Mouse (Mus musculus) forebrain, embryonic 14.5 days (tissue): ENCODE results near the gene Sntb2. TPM values are rescaled to one million over a fixed set of nuclear protein-coding genes. Genes with fewer than 3 reads are reported as not detected.

ENCODE experiments used
- ATAC-seq: fragments of 200-750 bp; cut with Nextera tagmentation; 2 replicates; pipeline ENCODE4 v1.8.0; 2017; ENCODE audit warnings: mild to moderate bottlenecking, moderate library complexity
- DNase-seq: peaks from one replicate; pipeline ENCODE4 v3.0.0-alpha.2; 2015; ENCODE audit warnings: low spot score
- H3K27ac ChIP-seq: fragments of 300-500 bp; sonication (generic); 2 replicates; pipeline ENCODE4 v1.5.1; 2014; ENCODE audit warnings: low read depth, mild to moderate bottlenecking, control low read depth, low read length, moderate library complexity
- H3K27me3 ChIP-seq: fragments of 300-500 bp; sonication (generic); replicated peaks from 2 replicates; pipeline ENCODE4 v1.6.1; 2014; ENCODE audit warnings: low read length, control low read depth, mixed read lengths; ENCODE audit not compliant: control insufficient read depth, insufficient read depth
- H3K36me3 ChIP-seq: fragments of 300-500 bp; sonication (generic); 2 replicates; pipeline ENCODE4 v1.6.1; 2014; ENCODE audit warnings: low read length, control low read depth; ENCODE audit not compliant: control insufficient read depth, insufficient read depth
- H3K4me1 ChIP-seq: fragments of 300-500 bp; sonication (generic); 2 replicates; pipeline ENCODE4 v1.6.1; 2014; ENCODE audit warnings: antibody characterized with exemption, low read length, control low read depth; ENCODE audit not compliant: control insufficient read depth, insufficient read depth
- H3K4me2 ChIP-seq: fragments of 300-500 bp; sonication (generic); 2 replicates; pipeline ENCODE4 v1.6.1; 2014; ENCODE audit warnings: mild to moderate bottlenecking, control low read depth, low read length
- H3K4me3 ChIP-seq: fragments of 300-500 bp; sonication (generic); 2 replicates; pipeline ENCODE4 v1.5.1; 2014; ENCODE audit warnings: low read depth, low read length, control low read depth
- H3K9ac ChIP-seq: fragments of 300-500 bp; sonication (generic); 2 replicates; pipeline ENCODE4 v1.6.1; 2014; ENCODE audit warnings: mild to moderate bottlenecking, low read length, control low read depth, moderate library complexity
- H3K9me3 ChIP-seq: fragments of 300-500 bp; sonication (generic); replicated peaks from 2 replicates; pipeline ENCODE4 v1.6.1; 2016; ENCODE audit warnings: low read length, control low read depth, mixed read lengths; ENCODE audit not compliant: control insufficient read depth
- WGBS: fragments of 180-500 bp; shearing (Covaris S2); extraction: QIAGEN DNeasy Blood & Tissue Kit; methylation state at CpG from one replicate; pipeline ENCODE4 v1.1.7; 2014; 5-methylcytosine and 5-hydroxymethylcytosine counted together
- polyA plus RNA-seq: library from polyadenylated mRNA; unstranded; fragments of >200 nt; fragmentation: Nextera tagmentation; extraction: Ambion mirVana; gene quantifications from 2 replicates; pipeline ENCODE4 v1.2.1, GENCODE M21; 2014

The Sntb2 gene
- polyA plus RNA-seq, 1 experiment from 2014 or later: 2.3 TPM

- H3K27ac ChIP-seq: peak overlapping the region; percentile 85
- H3K4me1 ChIP-seq: peaks cover 15% of the 10 kb centered on the region
- peaks cover 27% of the 10 kb centered on the region for H3K27me3 ChIP-seq
- peak; percentile 42 for DNase-seq
- H3K4me3 ChIP-seq: peak overlapping the region; percentile 73
- no peaks in the 10 kb centered on the region for H3K36me3 ChIP-seq
- WGBS: under 1% methylated on average over 56 of the region's 76 CpGs
- peak; percentile 72 for ATAC-seq
- H3K9ac ChIP-seq: peak overlapping the region; percentile 80
- H3K4me2 ChIP-seq: peak overlapping the region; percentile 95
- H3K9me3 ChIP-seq: no peaks in the 10 kb centered on the region
Observed at GRCm38 (mm10) chr8:106935899-106936477, 438 bp downstream of the Sntb2 start.

DNA sequence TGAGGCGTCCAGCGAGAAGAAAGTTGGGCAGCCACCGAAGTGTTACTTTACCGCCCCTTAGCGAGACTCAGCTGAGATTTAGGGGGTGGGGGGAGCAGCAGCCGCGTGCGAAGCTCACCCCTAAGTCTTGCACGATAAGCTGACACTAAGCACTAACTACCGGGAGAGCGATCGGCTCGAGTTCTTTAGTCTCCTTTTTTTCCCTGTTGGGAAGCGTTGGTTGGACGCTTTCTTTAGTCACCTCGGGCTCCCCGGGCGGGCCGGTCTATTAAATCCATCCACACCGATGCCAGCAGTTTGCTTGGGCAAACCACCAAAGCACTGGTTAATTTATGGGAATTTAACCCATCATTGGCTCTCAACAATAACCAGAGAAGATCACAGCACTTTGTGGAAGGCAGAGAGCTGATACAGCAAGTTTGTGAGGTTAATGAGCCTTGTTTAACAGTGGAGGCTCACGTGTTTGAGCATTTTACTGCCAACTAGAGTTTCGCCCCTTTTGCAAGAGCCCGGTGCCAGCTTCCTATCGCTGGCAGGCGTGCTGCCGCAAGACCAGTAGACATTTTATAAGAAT is 1.0 kb downstream of the Sntb2 start:
- no peaks in the 10 kb centered on the region for H3K36me3 ChIP-seq
- H3K4me3 ChIP-seq: peak overlapping the region; percentile 73
- peak; percentile 92 for DNase-seq
- WGBS: under 1% methylated on average over 26 of the region's 26 CpGs
- peak overlapping the region; percentile 85; the same call in 1 of the 2 replicates for H3K27ac ChIP-seq
- no peaks in the 10 kb centered on the region for H3K9me3 ChIP-seq
- ATAC-seq: peak; percentile 55
- H3K4me1 ChIP-seq: peaks cover 15% of the 10 kb centered on the region
- H3K9ac ChIP-seq: peak overlapping the region; percentile 80
- peak overlapping the region; percentile 95 for H3K4me2 ChIP-seq
- H3K27me3 ChIP-seq: peaks cover 27% of the 10 kb centered on the region

- Histone ChIP-seq H3K27me3 (peaks cover 27% of the 10 kb centered on the region), H3K36me3 (no peaks in the 10 kb centered on the region), H3K9ac (peak overlapping the region; percentile 80), H3K27ac (no peak overlapping the region), H3K4me2 (peak overlapping the region; percentile 95), H3K4me1 (peaks cover 15% of the 10 kb centered on the region), H3K9me3 (no peaks in the 10 kb centered on the region), H3K4me3 (peak overlapping the region; percentile 73)
- no peak for ATAC-seq
- 50% methylated on average over 14 of the region's 14 CpGs for WGBS
- no peak for DNase-seq
Observed at GRCm38 (mm10) chr8:106937081-106937800, 1.7 kb downstream of the Sntb2 start.

DNA sequence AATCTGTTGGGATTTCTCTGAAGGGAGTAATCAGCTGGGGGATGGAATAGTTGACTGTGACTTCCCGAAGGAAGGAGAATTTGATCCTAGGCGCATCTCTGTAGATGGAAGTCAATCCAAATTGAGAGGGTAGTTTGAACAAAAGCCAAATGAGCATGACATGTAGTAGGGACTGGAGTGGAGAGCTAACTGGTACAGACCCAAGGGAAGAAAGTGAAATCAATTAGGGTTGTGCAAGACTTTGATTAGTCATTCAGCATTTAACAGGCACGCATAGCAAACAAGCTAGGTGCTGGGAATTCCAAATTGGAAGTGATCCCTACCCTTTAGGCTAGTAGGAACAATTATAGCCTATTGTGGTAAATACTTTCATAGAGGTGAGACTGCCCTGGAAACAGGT is 6.3 kb downstream of the Sntb2 start:
- H3K9me3 ChIP-seq: no peaks in the 10 kb centered on the region
- 88% methylated on average over 3 of the region's 3 CpGs for WGBS
- H3K27ac ChIP-seq: no peak overlapping the region
- no peak for DNase-seq
- no peak overlapping the region for H3K4me3 ChIP-seq
- H3K27me3 ChIP-seq: peaks cover 15% of the 10 kb centered on the region
- peaks cover 15% of the 10 kb centered on the region for H3K4me1 ChIP-seq
- H3K4me2 ChIP-seq: no peak overlapping the region
- no peak overlapping the region for H3K9ac ChIP-seq
- ATAC-seq: no peak
- H3K36me3 ChIP-seq: no peaks in the 10 kb centered on the region

DNA sequence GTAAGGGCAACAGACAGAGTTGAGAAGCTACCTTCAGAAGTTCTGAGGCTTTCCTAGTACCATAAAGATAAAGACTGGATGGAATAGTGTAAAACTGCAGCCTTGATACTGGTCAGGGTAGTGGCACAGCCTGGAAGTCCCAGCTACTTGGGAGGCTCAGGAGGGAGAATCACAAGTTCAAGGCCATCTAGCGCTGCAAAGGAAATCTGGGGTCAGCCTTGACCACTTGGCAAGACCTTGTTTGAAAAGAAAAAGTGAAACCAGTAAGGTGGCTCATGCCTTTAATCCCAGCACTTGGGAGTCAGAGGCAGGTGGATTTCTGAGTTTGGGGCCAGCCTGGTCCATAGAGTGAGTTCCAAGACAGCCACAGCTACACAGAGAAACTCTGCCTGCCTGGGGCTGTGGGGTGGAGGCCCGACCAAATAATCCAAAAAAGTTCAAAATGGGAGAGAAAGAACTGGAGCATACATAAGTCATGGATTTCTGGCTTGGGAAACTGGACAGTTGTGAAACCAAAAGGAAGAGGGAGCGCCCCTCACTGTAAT is 8.4 kb downstream of the Sntb2 start:
- Histone ChIP-seq H3K27me3 (0 out of 2 replicates have a peak, but pooled peaks cover 6% of the 10 kb centered on the region), H3K4me3 (no peak overlapping the region), H3K4me2 (no peak overlapping the region), H3K4me1 (peaks cover 5% of the 10 kb centered on the region; the same call in 1 of the 2 replicates), H3K9me3 (no peaks in the 10 kb centered on the region), H3K9ac (no peak overlapping the region), H3K27ac (peak overlapping the region; percentile 39; the same call in 1 of the 2 replicates), H3K36me3 (no peaks in the 10 kb centered on the region)
- DNase-seq (no peak), ATAC-seq (no peak)
- WGBS: 85% methylated on average over 3 of the region's 3 CpGs

DNA sequence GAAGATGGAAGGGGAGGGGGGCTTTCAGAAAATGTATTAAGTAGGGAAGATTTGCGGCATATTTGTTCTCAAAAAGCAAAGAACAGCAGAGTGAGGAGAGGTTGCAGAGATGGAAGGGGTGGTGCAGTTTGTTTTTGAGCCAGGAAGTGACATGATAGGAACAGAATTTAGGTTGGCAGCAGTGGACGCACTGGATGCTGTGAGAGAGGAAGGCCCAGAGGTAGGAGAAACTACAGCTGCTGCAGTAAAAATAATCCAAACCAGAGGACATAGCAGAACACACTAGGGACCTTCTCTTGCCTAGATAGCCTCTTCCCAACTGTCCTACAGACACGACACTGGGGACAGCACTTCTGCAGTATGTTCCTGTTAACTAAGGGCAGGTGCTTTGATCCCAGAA is 9.2 kb downstream of the Sntb2 start:
- Histone ChIP-seq H3K27me3 (no peaks in the 10 kb centered on the region), H3K9ac (no peak overlapping the region), H3K4me3 (no peak overlapping the region), H3K4me1 (peaks cover 5% of the 10 kb centered on the region; the same call in 1 of the 2 replicates), H3K36me3 (no peaks in the 10 kb centered on the region), H3K27ac (peak overlapping the region; percentile 39), H3K4me2 (no peak overlapping the region), H3K9me3 (no peaks in the 10 kb centered on the region)
- WGBS: 65% methylated on average over 3 of the region's 3 CpGs
- no peak for DNase-seq
- ATAC-seq: no peak

- no peak overlapping the region for H3K4me3 ChIP-seq
- H3K27me3 ChIP-seq: no peaks in the 10 kb centered on the region
- 84% methylated on average over 3 of the region's 3 CpGs for WGBS
- H3K4me2 ChIP-seq: no peak overlapping the region
- H3K9me3 ChIP-seq: no peaks in the 10 kb centered on the region
- H3K9ac ChIP-seq: no peak overlapping the region
- H3K27ac ChIP-seq: no peak overlapping the region
- H3K4me1 ChIP-seq: peaks cover 5% of the 10 kb centered on the region; the same call in 1 of the 2 replicates
- no peaks in the 10 kb centered on the region for H3K36me3 ChIP-seq
- DNase-seq: no peak
- ATAC-seq: no peak
Observed at GRCm38 (mm10) chr8:106948678-106949243, 13.2 kb downstream of the Sntb2 start.

- no peaks in the 10 kb centered on the region for H3K4me1 ChIP-seq
- H3K4me3 ChIP-seq: no peak overlapping the region
- H3K4me2 ChIP-seq: no peak overlapping the region
- ATAC-seq: no peak
- H3K27me3 ChIP-seq: no peaks in the 10 kb centered on the region
- 72% methylated on average over 4 of the region's 4 CpGs for WGBS
- DNase-seq: no peak
- H3K36me3 ChIP-seq: no peaks in the 10 kb centered on the region
- no peaks in the 10 kb centered on the region for H3K9me3 ChIP-seq
- H3K27ac ChIP-seq: no peak overlapping the region
- no peak overlapping the region for H3K9ac ChIP-seq
Observed at GRCm38 (mm10) chr8:106951707-106952106, 16.2 kb downstream of the Sntb2 start.
